Mouse (Mus musculus) kidney, embryonic 14.5 days (tissue): ENCODE measurements around the gene ccdc198. TPM values are rescaled to one million over a fixed set of nuclear protein-coding genes. Genes with fewer than 3 reads are reported as not detected.
"Not testable (repeated sequence)": the region's sequence is repeated elsewhere in the genome, so short reads cannot be mapped to it uniquely, and the experiment has no call there.

Experiments used
- ATAC-seq: fragments of 200-750 bp; cut with Nextera tagmentation; 2 replicates; pipeline ENCODE4 v1.8.0; 2017; ENCODE audit warnings: moderate number of reproducible peaks, mild to moderate bottlenecking, moderate TSS enrichment, moderate library complexity; ENCODE audit not compliant: low FRiP score, low TSS enrichment
- H3K27ac ChIP-seq: fragments of 300-500 bp; sonication (generic); 2 replicates; pipeline ENCODE4 v1.5.1; 2014; ENCODE audit warnings: low read depth, mild to moderate bottlenecking, low read length, moderate library complexity, mixed read lengths
- H3K27me3 ChIP-seq: fragments of 300-500 bp; sonication (generic); 2 replicates; pipeline ENCODE4 v1.6.1; 2014; ENCODE audit warnings: mild to moderate bottlenecking, low read length; ENCODE audit not compliant: control insufficient read depth, insufficient read depth
- H3K36me3 ChIP-seq: fragments of 300-500 bp; sonication (generic); 2 replicates; pipeline ENCODE4 v1.6.1; 2014; ENCODE audit warnings: low read length, mixed read lengths; ENCODE audit not compliant: control insufficient read depth, insufficient read depth
- H3K4me1 ChIP-seq: fragments of 300-500 bp; sonication (generic); 2 replicates; pipeline ENCODE4 v1.6.1; 2014; ENCODE audit warnings: low read length, mixed read lengths; ENCODE audit not compliant: control insufficient read depth, insufficient read depth
- H3K4me2 ChIP-seq: fragments of 300-500 bp; sonication (generic); replicated peaks from 2 replicates; pipeline ENCODE4 v1.6.1; 2014; ENCODE audit warnings: low read depth, mild to moderate bottlenecking, low read length
- H3K4me3 ChIP-seq: fragments of 300-500 bp; sonication (generic); 2 replicates; pipeline ENCODE4 v1.5.1; 2014; ENCODE audit warnings: mild to moderate bottlenecking, low read length
- H3K9ac ChIP-seq: fragments of 300-500 bp; sonication (generic); 2 replicates; pipeline ENCODE4 v1.6.1; 2014; ENCODE audit warnings: low read depth, mild to moderate bottlenecking, low read length, moderate library complexity
- H3K9me3 ChIP-seq: fragments of 300-500 bp; sonication (generic); 2 replicates; pipeline ENCODE4 v1.6.1; 2016; ENCODE audit warnings: low read length; ENCODE audit not compliant: control insufficient read depth
- WGBS: fragments of 180-500 bp; shearing (Covaris S2); extraction: QIAGEN DNeasy Blood & Tissue Kit; methylation state at CpG from one replicate; pipeline ENCODE4 v1.1.7; 2014; 5-methylcytosine and 5-hydroxymethylcytosine counted together
- polyA plus RNA-seq: library from polyadenylated mRNA; unstranded; fragments of >200 nt; fragmentation: Nextera tagmentation; extraction: Ambion mirVana; gene quantifications from 2 replicates; pipeline ENCODE4 v1.2.1, GENCODE M21; 2014

Gene ccdc198
- polyA plus RNA-seq, 1 experiment from 2014 or later = 81.9 TPM

DNA sequence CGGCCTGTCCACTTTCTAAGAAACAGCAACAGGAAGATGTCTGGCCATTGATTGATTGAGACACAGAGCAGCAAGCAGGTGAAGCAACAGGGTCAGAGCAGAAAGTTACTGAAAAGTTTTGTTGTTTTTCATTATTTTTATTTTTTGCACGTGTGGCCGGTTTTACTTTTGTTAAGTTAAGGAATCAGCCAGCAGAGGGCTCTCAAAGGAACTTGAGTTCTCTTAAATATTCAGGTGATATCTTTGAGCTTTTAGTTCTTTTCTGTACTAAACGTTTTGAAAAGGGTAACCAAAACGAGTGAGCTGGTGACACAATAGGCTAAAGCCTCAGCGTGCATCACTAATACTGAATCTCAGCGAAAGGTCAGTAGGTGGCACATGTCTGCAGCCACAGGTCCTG, 26.6 kb downstream of the ccdc198 start:
- no peak overlapping the region for H3K4me3 ChIP-seq
- H3K36me3 ChIP-seq = no peaks in the 10 kb centered on the region
- H3K4me1 ChIP-seq = no peaks in the 10 kb centered on the region
- no peak overlapping the region for H3K27ac ChIP-seq
- WGBS = 73% methylated on average over 7 of the region's 7 CpGs
- no peak overlapping the region for H3K9ac ChIP-seq
- no peaks in the 10 kb centered on the region for H3K27me3 ChIP-seq
- ATAC-seq = no peak
- no peak overlapping the region for H3K4me2 ChIP-seq
- H3K9me3 ChIP-seq = no peaks in the 10 kb centered on the region

DNA sequence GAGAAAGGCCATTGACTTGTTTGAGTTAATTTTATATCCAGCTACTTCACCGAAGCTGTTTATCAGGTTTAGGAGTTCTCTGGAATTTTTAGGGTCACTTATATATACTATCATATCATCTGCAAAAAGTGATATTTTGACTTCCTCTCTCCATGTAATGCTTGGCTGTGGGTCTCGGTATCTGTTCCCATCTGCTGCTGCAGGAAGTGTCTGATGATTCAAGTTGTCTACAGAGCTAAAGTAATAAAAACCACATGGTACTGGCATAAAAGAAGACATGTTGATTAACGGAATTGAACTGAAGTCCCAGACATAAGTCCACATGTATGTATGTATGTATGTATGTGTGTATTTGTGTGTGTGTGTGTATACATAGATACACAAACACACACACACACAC, 35.1 kb downstream of the ccdc198 start:
- H3K27ac ChIP-seq, ATAC-seq, H3K4me2 ChIP-seq, H3K36me3 ChIP-seq, H3K27me3 ChIP-seq, H3K9me3 ChIP-seq, H3K4me3 ChIP-seq, H3K4me1 ChIP-seq, H3K9ac ChIP-seq: not testable (repeated sequence)
- 87% methylated on average over 3 of the region's 3 CpGs for WGBS

DNA sequence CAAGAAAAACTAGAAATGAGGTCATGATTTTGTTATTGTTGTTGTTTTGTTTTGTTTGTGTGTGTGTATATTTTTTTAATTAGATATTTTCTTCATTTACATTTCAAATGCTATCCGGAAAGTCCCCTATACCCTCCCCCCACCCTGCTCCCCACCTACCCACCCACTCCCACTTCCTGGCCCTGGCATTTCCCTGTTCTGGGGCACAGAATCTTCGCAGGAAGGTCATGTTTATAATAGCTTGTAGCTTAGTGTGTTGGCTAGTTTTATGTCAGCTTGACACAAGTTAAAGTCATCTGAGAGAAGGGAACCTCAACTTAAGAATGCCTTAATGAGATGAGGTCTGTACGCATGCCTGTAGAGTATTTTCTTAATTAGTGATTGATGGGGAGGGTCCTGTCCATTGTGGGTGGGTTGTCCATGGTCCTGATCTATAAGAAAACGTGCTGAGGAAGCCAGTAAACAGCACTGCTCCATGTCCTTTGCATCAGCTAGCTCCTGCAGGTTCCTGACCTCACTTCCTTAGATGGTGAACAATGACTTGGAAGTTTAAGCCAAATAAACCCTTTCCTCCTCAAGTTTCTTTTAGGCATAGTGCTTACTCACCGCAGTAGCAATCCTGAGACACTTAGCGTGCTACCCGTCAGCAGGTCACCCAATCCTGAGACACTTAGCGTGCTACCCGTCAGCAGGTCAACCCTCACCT, 44.0 kb downstream of the ccdc198 start:
- 54% methylated on average over 9 of the region's 9 CpGs for WGBS

DNA sequence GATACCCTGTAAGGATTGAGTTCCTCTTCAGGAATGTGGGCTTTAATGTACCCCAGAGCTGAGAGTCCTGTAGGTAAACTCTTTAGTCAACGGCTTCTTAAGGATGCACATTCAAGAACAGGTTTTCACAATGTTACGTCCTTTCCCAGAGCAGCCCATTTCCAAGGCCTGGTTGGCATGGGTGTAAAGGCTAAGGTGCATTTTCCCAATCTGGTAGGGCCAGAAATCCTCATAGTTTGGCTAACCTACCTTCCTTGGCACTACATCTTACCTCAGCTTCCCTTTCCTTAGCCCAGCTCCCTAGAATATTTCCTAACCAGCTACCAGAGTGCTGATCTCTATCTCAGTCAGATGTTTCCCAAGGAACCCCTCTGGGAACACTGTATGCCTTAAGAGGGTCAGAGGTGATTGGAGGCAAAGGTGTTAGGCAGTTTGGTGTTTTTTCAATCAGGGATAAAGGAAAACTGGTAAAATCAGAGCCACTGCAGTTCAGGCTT, 48.2 kb downstream of the ccdc198 start:
- Histone ChIP-seq H3K36me3 (no peaks in the 10 kb centered on the region), H3K27ac (no peak overlapping the region), H3K9me3 (no peaks in the 10 kb centered on the region), H3K4me1 (no peaks in the 10 kb centered on the region), H3K9ac (no peak overlapping the region), H3K27me3 (no peaks in the 10 kb centered on the region), H3K4me2 (no peak overlapping the region), H3K4me3 (no peak overlapping the region)
- no peak for ATAC-seq
- 78% methylated on average over 2 of the region's 2 CpGs for WGBS

More for the DNA sequence above, 44.0 kb downstream of the ccdc198 start:
- ATAC-seq = no peak
- H3K9me3 ChIP-seq = no peaks in the 10 kb centered on the region
- no peaks in the 10 kb centered on the region for H3K27me3 ChIP-seq
- no peak overlapping the region for H3K4me2 ChIP-seq
- no peak overlapping the region for H3K9ac ChIP-seq
- no peak overlapping the region for H3K27ac ChIP-seq
- no peak overlapping the region for H3K4me3 ChIP-seq
- no peaks in the 10 kb centered on the region for H3K36me3 ChIP-seq
- no peaks in the 10 kb centered on the region for H3K4me1 ChIP-seq

DNA sequence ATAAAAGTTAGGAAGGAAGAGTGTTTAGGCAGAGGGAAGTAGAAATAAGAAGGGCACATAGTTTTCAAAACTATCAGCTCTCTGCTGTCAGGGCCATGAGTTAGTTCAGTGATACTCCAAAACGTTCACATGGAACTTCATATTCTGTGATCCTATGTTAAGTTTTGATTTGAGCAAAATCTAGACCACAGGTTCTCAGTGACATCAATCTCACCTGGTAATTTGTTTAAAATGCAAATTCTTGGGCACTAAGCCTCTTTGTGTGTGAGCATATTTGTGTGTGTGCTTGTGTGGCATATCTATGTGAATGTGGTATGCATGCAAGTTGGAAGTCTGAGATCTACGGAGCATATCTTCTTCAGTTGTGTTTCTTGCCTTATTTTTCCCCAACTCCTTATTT, 59.0 kb downstream of the ccdc198 start:
- H3K4me1 ChIP-seq = no peaks in the 10 kb centered on the region
- no peak overlapping the region for H3K4me3 ChIP-seq
- no peak for ATAC-seq
- 96% methylated on average over 2 of the region's 2 CpGs for WGBS
- no peaks in the 10 kb centered on the region for H3K27me3 ChIP-seq
- H3K36me3 ChIP-seq = peaks cover 48% of the 10 kb centered on the region
- no peak overlapping the region for H3K27ac ChIP-seq
- H3K4me2 ChIP-seq = no peak overlapping the region
- no peak overlapping the region for H3K9ac ChIP-seq
- no peaks in the 10 kb centered on the region for H3K9me3 ChIP-seq

DNA sequence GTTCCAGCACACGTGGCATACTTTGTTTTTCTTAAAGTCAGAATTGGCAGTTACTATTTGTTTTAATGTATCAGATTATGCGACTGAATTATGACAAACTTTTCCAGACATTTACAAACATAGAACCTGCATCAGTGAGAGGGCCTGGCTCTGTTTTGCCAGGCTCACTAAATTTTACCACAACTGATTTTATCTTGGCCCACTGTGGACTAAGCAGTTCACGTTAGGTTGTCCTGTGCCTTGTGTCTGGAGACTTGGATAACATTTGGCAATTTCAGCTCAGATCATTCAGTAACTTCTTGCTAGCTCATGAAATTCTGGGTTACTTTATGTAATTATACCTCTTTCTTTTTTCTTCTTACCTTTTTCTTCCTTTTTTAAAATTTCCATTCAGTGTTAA, 65.5 kb downstream of the ccdc198 start:
- no peak for ATAC-seq
- Histone ChIP-seq H3K4me1 (0 out of 2 replicates have a peak, but pooled peaks cover 1% of the 10 kb centered on the region), H3K27ac (no peak overlapping the region), H3K9me3 (no peaks in the 10 kb centered on the region), H3K36me3 (peaks cover 20% of the 10 kb centered on the region; the same call in 1 of the 2 replicates), H3K9ac (no peak overlapping the region), H3K4me2 (no peak overlapping the region), H3K4me3 (no peak overlapping the region), H3K27me3 (no peaks in the 10 kb centered on the region)
- 76% methylated on average over 3 of the region's 3 CpGs for WGBS

DNA sequence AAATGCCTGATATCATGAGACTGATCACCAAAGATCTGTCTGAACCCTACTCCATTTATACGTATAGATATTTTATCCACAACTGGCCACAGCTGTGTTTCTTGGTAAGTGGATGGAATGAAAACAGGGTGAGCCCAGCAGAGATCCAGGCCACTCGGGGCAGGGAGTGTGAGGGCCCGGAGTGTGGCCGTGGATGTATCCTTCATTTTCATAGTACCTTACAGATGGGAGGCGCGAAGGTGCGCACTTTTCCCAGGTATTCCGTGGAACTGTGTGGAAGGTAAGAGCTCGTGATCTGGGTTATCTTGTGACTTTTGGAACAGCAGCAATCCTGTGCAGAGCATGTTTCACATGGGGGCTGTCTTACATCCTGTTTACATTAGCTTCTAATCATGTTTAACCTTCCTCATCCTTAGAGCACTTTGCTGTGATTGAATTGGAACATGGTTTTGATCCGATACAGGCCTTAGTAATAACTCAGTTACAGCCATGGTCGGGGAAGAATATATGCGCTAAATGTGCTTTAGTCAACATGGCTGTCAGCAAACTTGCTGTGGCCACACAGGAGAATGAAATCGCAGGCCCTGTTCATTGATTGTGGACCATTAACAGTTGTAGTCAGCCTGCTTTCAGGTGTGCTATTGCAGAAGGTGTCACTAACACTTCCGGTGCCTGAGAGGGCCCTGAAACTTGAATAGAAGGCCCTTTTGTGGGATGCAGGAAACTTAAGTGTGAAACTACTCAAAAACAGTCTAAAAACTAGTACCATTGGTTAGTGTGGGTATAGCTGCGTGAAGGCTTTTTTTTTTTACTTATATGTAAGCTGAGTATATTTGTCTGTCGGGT, 71.8 kb downstream of the ccdc198 start:
- peak; percentile 10; the same call in 1 of the 2 replicates for ATAC-seq

DNA sequence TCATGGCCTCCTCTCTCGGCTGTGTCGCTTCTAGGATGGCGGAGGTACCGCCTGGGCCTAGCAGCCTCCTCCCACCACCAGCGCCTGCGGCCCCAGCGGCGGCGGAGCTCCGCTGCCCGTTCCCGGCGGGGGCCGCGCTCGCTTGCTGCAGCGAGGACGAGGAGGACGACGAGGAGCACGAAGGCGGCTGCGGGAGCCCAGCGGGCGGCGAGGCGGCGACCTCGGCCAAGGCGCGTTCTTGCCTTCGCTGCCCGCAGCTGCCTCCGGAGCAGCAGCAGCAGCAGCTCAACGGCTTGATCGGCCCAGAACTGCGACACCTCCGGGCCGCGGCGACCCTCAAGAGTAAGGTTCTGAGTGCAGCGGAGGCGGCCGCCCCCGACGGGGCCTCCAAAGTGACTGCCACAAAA, 72.7 kb downstream of the ccdc198 start:
- H3K4me3 ChIP-seq = peak overlapping the region; percentile 85
- WGBS = 0% methylated on average over 39 of the region's 46 CpGs
- peak; percentile 83 for ATAC-seq
- peak overlapping the region; percentile 95 for H3K9ac ChIP-seq
- peaks cover 13% of the 10 kb centered on the region for H3K4me1 ChIP-seq
- H3K4me2 ChIP-seq = peak overlapping the region; percentile 82
- no peaks in the 10 kb centered on the region; the same call in 1 of the 2 replicates for H3K36me3 ChIP-seq
- H3K9me3 ChIP-seq = no peaks in the 10 kb centered on the region
- H3K27me3 ChIP-seq = no peaks in the 10 kb centered on the region
- H3K27ac ChIP-seq = peak overlapping the region; percentile 75

More for the DNA sequence above, 71.8 kb downstream of the ccdc198 start:
- peak overlapping the region; percentile 82 for H3K4me2 ChIP-seq
- H3K27ac ChIP-seq = no peak overlapping the region
- no peaks in the 10 kb centered on the region; the same call in 1 of the 2 replicates for H3K36me3 ChIP-seq
- WGBS = 47% methylated on average over 16 of the region's 16 CpGs
- peak overlapping the region; percentile 95 for H3K9ac ChIP-seq
- H3K27me3 ChIP-seq = no peaks in the 10 kb centered on the region
- peaks cover 13% of the 10 kb centered on the region for H3K4me1 ChIP-seq
- H3K4me3 ChIP-seq = peak overlapping the region; percentile 85
- H3K9me3 ChIP-seq = no peaks in the 10 kb centered on the region
